Mouse (Mus musculus) bone marrow macrophage, adult 2 months (primary cell): ENCODE data around the gene 1600015I10Rik. TPM values are rescaled to one million over a fixed set of nuclear protein-coding genes. Genes with fewer than 3 reads are reported as not detected.
"Not testable (repeated sequence)": the region's sequence is repeated elsewhere in the genome, so short reads cannot be mapped to it uniquely, and the experiment has no call there.

ENCODE experiments used
- H3K27ac ChIP-seq: 2 replicates; pipeline ENCODE4 v1.5.1; 2012; ENCODE audit warnings: low read depth, low read length; ENCODE audit not compliant: insufficient read depth
- H3K4me1 ChIP-seq: 2 replicates; pipeline ENCODE4 v1.6.1; 2012; ENCODE audit warnings: low read length; ENCODE audit not compliant: control insufficient read depth, insufficient read depth
- H3K4me3 ChIP-seq: 2 replicates; pipeline ENCODE4 v1.5.1; 2012; ENCODE audit warnings: mild to moderate bottlenecking, low read length, moderate library complexity; ENCODE audit not compliant: insufficient read depth
- CTCF ChIP-seq: IDR thresholded peaks from 2 replicates; pipeline ENCODE4 v1.5.1; 2012; ENCODE audit warnings: low read depth, mild to moderate bottlenecking, low read length, moderate library complexity
- POLR2A ChIP-seq: IDR thresholded peaks from 2 replicates; pipeline ENCODE4 v1.6.1; 2012; ENCODE audit warnings: mild to moderate bottlenecking, low read depth, low read length, borderline replicate concordance
- polyA plus RNA-seq: library from polyadenylated mRNA; stranded (reverse); fragments of >200 nt; gene quantifications from 2 replicates; pipeline ENCODE4 v1.2.4, GENCODE M21; 2012; ENCODE audit not compliant: missing spikeins, insufficient read depth, insufficient read length

The 1600015I10Rik gene
- polyA plus RNA-seq, 1 experiment, result not detected

GRCm38 (mm10) chr6:48909229-48909628 is 20.5 kb upstream of the 1600015I10Rik start:
- Histone ChIP-seq H3K27ac (no peak overlapping the region), H3K4me1 (peaks cover 2% of the 10 kb centered on the region), H3K4me3 (no peak overlapping the region)
- TF ChIP-seq POLR2A (no peak), CTCF (no peak)

GRCm38 (mm10) chr6:48912033-48912432 is 17.7 kb upstream of the 1600015I10Rik start:
- peaks cover 2% of the 10 kb centered on the region for H3K4me1 ChIP-seq
- no peak overlapping the region for H3K4me3 ChIP-seq
- TF ChIP-seq CTCF (no peak), POLR2A (no peak)

GRCm38 (mm10) chr6:48913587-48913986 is 16.1 kb upstream of the 1600015I10Rik start:
- TF ChIP-seq POLR2A, result no peak
- no peak for TF ChIP-seq CTCF

More at GRCm38 (mm10) chr6:48912033-48912432, 17.7 kb upstream of the 1600015I10Rik start:
- no peak overlapping the region for H3K27ac ChIP-seq

GRCm38 (mm10) chr6:48949596-48949995 is 19.9 kb downstream of the 1600015I10Rik start:
- Histone ChIP-seq H3K4me1 (peaks cover 5% of the 10 kb centered on the region; the same call in 1 of the 2 replicates), H3K27ac (no peak overlapping the region), H3K4me3 (no peak overlapping the region)
- TF ChIP-seq POLR2A (no peak), CTCF (no peak)

More at GRCm38 (mm10) chr6:48913587-48913986, 16.1 kb upstream of the 1600015I10Rik start:
- no peak overlapping the region for H3K4me3 ChIP-seq
- no peak overlapping the region for H3K27ac ChIP-seq
- H3K4me1 ChIP-seq, result peaks cover 2% of the 10 kb centered on the region

- Histone ChIP-seq H3K4me1 (peaks cover 5% of the 10 kb centered on the region; the same call in 1 of the 2 replicates), H3K4me3 (no peak overlapping the region), H3K27ac (no peak overlapping the region)
- TF ChIP-seq CTCF, result no peak
- no peak for TF ChIP-seq POLR2A
These were observed 21.0 kb downstream of the 1600015I10Rik start for GRCm38 (mm10) chr6:48950676-48951075.

- Histone ChIP-seq H3K27ac (no peak overlapping the region), H3K4me1 (peaks cover 8% of the 10 kb centered on the region), H3K4me3 (no peak overlapping the region)
- no peak for TF ChIP-seq POLR2A
- TF ChIP-seq CTCF, result no peak
These were observed 21.9 kb downstream of the 1600015I10Rik start for GRCm38 (mm10) chr6:48951630-48952029.

GRCm38 (mm10) chr6:48953220-48953619 is 23.5 kb downstream of the 1600015I10Rik start:
- Histone ChIP-seq H3K27ac (no peak overlapping the region), H3K4me3 (no peak overlapping the region), H3K4me1 (peaks cover 14% of the 10 kb centered on the region)
- no peak for TF ChIP-seq CTCF
- no peak for TF ChIP-seq POLR2A

- no peak overlapping the region for H3K4me3 ChIP-seq
- TF ChIP-seq CTCF, result no peak
- TF ChIP-seq POLR2A, result no peak
- peaks cover 14% of the 10 kb centered on the region for H3K4me1 ChIP-seq
- no peak overlapping the region for H3K27ac ChIP-seq
These were observed 24.5 kb downstream of the 1600015I10Rik start for GRCm38 (mm10) chr6:48954211-48954610.

GRCm38 (mm10) chr6:48954946-48955345 is 25.3 kb downstream of the 1600015I10Rik start:
- TF ChIP-seq POLR2A (no peak), CTCF (peak; percentile 22; the same call in 1 of the 2 replicates)
- H3K4me3 ChIP-seq, result no peak overlapping the region
- H3K27ac ChIP-seq, result no peak overlapping the region
- peaks cover 12% of the 10 kb centered on the region for H3K4me1 ChIP-seq

- Histone ChIP-seq H3K27ac (no peak overlapping the region), H3K4me1 (peaks cover 9% of the 10 kb centered on the region), H3K4me3 (no peak overlapping the region)
- TF ChIP-seq CTCF, result no peak
- TF ChIP-seq POLR2A, result no peak
These were observed 27.1 kb downstream of the 1600015I10Rik start for GRCm38 (mm10) chr6:48956785-48957184.

GRCm38 (mm10) chr6:48958053-48958452 is 28.4 kb downstream of the 1600015I10Rik start:
- TF ChIP-seq POLR2A (no peak), CTCF (no peak)
- Histone ChIP-seq H3K27ac (no peak overlapping the region), H3K4me3 (no peak overlapping the region), H3K4me1 (peaks cover 9% of the 10 kb centered on the region)

- H3K4me1 ChIP-seq, H3K4me3 ChIP-seq, H3K27ac ChIP-seq: not testable (repeated sequence)
These were observed 29.5 kb downstream of the 1600015I10Rik start for GRCm38 (mm10) chr6:48959151-48959550.

GRCm38 (mm10) chr6:48966696-48967095 is 37.0 kb downstream of the 1600015I10Rik start:
- H3K4me3 ChIP-seq, H3K27ac ChIP-seq, H3K4me1 ChIP-seq: not testable (repeated sequence)
